Mouse (Mus musculus): Measurements from ENCODE around the gene Zfp618. TPM values are rescaled to one million over a fixed set of nuclear protein-coding genes. Genes with fewer than 3 reads are reported as not detected.
A peak's percentile ranks its signal among the peaks of the same experiment; 100 is the strongest.

Zfp618 gene
- total RNA-seq, 2 experiments from 2014 or later, result 4.6 to 7.0 TPM

DNA sequence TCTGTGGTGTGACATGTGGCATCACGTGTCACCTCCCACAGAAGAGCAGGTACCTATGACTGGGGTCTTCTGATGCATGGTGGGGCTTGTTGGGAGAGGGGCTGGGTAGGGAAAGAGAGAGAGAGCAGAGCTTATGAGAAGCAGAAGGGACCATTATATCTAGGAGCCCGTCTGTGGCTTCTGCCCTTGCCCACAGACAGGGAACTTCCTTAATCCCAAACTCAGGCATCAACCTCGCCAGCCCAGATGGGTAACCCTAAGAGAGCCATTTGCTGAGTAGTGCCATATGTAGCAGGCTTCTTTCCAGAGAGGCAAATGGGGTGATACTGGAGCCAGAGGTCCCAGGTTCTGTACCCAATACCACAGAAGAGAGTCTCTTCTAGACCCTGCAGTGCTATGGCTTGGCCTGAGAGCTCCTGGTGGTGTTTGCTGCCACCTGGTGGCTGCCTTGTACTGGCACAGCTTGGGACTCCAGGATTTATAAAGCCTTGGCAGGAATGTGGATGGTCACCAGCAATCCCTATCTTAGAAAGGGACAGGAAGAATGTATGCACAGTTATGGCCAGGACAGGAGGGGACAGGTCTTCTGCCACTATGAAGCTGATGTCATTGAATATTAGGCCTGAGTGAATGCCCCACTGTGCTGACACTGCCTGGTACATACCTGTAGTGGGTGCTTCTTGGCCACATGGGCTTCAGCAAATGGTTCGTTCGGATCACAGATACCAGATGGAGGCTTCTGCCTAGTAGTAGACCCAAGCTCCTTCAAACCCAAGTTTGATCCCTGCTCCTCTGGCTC is 153.5 kb downstream of the Zfp618 start:
- intact Hi-C loops (cut with DNase I), result loop anchor here (2.0 to 10.0 kb wide), 5 partner anchors 152 to 424 kb away; partner anchors contain the start of gene Zfp618

DNA sequence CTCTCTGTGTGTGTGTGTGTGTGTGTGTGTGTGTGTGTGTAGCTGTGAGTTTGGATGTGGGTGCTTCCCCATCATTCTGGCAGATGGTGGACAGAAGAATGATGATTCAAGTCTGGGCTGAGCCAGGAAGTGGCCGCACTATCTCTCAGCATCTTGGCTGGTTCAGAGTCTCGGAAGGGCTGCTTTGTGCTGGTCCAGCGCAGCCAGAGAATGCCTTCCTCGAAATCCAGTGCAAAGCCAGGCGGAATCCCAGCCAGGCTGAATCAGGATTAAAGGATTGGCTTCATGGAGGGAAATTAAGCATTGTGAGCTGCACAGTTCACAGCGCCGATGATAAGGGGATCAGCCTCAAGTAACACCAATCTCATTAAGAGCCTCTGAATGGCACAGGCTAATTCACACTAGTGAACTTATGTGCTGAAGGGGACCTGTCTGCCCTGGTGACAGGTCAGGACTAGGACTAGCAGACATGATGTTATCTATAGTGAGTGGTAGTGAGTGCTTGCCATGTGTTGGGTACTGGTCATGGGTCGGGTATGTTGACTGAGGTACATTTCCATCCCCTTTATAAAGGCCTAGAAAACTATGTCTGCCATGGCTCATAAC is 159.6 kb downstream of the Zfp618 start:
- DNase-seq (ENCODE audit: low spot score in 2 of 2), result no peak
- intact Hi-C loops (cut with DNase I), result no loop called here

More for the DNA sequence above, 153.5 kb downstream of the Zfp618 start:
- DNase-seq (ENCODE audit: low spot score in 2 of 2), result peak; percentile 71 to 79

DNA sequence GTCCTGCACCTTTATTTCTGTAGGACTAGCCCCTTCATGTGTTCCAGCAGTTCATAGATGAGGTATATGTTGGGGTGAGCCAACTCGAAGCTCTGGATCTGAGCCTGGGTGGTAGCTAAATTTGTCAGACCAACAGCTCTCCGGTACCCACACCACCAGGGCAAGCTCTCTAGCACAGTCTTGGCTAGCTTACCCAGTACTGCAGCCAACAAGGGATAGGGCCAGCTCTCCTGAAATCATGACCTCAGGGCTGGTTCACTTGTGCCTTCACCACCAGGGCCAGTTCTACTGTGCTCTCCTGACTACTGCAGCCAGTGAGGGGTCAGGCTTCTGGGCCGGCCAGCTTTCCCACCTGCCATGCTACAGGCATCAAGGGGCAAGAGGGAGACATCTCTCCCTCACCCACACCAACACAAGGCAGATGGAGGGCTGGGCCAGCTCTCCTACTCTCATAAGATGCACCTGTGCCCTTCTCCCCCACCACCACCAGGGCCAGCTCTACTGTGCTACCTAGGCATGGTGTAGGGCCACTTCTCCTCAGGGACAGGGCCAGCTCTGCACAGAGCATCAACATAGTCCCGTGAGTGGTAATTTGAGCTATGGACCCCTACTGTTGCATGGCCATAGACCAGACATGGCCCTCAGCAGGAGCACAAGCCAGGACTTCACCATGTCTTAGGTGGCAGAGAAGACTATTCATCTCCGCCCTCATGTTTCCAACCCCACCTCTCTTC is 164.7 kb downstream of the Zfp618 start:
- no peak for DNase-seq (ENCODE audit: low spot score in 2 of 2)
- intact Hi-C loops (cut with DNase I), result no loop called here

DNA sequence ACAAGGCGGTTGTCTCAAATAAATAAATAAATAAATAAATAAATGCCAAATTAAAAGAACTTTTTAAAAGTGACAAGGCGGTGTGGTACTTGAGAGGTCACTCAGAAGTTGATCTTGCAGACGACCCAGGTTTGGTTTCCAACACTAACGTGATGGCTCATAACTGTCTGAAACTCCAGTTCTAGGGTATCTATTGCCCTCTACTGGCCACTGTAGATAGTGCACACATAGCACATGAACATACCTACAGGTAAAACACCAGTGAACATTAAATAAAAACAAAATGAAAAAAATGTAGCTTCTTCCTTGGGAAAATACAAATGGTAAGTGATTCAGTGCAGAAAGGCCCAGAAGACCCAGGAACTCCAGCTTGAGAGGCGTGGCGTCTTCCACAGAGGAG is 181.9 kb downstream of the Zfp618 start:
- no peak for DNase-seq (ENCODE audit: low spot score in 2 of 2)
- intact Hi-C loops (cut with DNase I), result no loop called here

DNA sequence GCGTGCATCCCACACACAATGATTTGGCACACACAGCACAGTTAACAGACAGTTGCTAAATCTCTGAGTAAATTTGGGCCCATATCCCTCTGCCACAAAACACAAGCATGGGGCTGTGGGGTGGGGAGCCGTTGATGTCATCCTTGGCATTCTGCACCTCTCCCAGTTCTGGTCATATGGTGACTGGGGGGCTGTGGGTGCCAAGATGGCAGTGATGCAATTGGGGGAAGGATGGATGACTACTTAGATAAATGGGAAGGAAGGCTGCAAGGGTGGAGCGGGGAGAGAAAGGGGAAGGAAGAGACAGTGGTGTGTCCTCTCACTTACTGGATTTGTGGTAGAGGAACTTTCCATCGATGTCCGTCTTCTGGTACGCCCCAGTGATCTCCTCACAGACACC is 185.8 kb downstream of the Zfp618 start:
- intact Hi-C loops (cut with DNase I), result no loop called here
- no peak for DNase-seq (ENCODE audit: low spot score in 2 of 2)

DNA sequence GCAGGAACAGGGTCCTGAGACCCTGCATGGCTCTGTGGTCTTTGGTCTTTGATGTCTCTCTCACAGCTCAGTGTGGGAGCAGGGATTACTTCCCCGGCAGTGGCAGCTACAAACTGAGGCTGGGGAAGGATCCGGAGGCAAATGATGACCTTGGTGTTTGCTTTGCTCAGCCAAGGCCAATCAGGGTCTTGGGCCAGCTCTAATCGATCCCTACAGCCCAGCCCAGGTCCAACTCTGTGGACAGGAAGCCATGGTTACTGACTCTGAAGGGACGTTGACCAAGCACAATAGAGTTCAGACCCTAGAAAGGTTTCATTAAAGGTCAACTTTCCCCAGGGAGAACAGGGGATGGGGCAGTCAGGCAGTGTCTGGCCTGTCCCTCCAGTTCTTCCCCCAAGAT is 188.7 kb downstream of the Zfp618 start:
- intact Hi-C loops (cut with DNase I), result no loop called here
- no peak for DNase-seq (ENCODE audit: low spot score in 2 of 2)

DNA sequence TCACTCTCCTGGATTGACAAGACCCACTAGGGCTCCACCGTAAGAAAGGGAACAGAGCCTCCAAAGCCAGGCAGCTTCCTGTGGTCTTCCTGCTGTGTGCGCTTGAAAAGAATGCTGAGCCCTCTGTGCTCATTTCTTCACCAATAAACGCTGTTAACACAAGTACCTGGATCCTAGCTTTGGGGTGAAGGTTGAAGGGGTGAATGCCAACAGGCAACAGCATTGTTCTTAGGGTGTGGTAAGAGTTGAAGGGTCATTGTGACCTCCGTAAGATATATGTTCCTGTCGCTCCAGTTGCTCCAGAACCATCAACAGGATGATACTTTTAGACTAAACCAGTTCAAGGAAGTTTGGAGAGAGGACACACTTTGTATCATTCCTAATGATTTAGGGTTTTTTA is 189.3 kb downstream of the Zfp618 start, which contains the start of gene Ambp:
Gene Ambp, minus strand, starts transcription at position 101 of the 400 bp plus-strand sequence.
- intact Hi-C loops (cut with DNase I), result loop anchor here (5.0 kb wide), 1 partner anchor 163 kb away; no protein-coding TSS in a partner anchor
- DNase-seq (ENCODE audit: low spot score in 2 of 2), result no peak

DNA sequence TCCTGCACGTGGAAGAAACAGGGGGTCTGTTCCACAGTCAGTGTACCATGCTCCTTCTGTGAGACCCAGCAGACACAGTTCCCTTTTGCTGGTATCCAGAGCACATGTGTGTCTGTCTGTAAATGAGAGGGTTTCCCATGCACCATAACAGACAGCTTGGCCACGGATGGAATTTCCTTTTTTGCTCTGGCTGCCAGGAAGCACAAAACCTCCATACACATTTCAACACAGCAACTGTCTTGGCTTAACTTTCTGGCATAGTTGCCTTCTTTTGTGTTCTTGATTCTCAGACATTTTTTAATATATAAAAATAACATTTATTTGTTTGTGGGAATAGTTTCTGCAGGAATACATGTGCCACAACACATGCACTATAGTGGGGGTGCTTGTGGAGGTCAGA is 190.2 kb downstream of the Zfp618 start:
- DNase-seq (ENCODE audit: low spot score in 2 of 2), result no peak
- intact Hi-C loops (cut with DNase I), result loop anchor here (5.0 kb wide), 1 partner anchor 162 kb away; no protein-coding TSS in a partner anchor

DNA sequence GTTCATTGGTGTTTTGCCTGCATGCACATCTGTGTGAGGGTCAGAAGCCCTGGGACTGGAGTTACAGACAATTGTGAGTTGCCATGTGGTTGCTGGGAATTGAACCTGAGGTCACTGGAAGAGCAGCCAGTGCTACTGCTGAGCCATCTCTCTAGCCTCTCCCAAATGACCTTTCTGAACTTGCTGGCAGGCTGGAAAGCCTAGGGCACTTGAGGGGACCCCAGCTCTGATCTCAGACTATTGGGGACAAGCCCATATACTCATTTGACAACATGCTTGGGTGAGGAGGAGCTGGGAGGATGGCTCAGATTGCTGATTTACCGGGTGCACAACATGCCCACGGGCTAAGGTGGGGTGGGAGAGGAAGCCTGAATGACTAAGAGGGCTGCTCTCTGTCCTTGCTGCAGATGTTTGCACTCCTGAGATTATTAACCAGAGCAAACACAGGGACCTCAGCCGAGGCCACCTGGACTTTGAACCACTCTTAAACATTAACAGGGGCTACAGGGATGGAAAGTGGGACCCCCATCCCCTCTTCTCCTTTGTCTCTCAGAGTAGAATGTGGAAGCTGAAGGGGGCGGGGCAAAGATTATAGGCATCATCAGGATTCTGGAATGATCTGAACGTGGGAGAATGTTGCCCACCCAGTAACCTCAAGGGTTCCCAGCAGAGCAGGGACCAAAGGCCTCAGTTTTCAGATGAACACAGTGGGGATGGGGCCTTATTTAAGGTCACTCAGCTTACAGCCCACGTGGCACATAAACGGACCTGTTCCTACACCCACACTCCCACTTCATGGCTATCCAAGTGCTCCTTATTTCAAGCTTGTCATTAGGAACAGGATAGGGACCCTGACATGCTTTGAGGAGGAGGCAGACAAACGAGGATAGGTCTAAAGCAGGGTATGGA is 191.6 kb downstream of the Zfp618 start:
- no peak for DNase-seq (ENCODE audit: low spot score in 2 of 2)
- intact Hi-C loops (cut with DNase I), result loop anchor here (5.0 kb wide), 1 partner anchor 160 kb away; no protein-coding TSS in a partner anchor

DNA sequence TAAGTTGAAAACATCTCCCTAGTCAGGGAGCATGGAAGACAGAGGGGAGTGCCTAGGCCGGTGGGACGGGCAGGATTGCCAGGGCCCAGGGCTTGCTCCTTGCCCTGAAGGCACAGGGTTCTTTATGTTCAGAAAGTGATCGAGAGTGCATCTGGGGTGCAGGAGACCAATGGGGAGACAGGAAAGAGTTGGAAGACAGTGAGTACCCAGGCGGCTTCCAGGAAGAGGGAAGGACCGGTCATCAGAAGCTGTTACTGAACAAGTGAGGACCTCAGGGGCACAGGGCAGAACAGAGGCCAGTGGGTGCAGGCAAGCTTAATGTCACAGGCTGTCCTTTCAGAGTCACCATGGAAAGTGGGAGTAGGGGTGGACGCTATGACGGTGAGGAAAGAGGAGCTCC is 192.8 kb downstream of the Zfp618 start:
- intact Hi-C loops (cut with DNase I), result loop anchor here (5.0 kb wide), 1 partner anchor 159 kb away; no protein-coding TSS in a partner anchor
- DNase-seq (ENCODE audit: low spot score in 2 of 2), result no peak

DNA sequence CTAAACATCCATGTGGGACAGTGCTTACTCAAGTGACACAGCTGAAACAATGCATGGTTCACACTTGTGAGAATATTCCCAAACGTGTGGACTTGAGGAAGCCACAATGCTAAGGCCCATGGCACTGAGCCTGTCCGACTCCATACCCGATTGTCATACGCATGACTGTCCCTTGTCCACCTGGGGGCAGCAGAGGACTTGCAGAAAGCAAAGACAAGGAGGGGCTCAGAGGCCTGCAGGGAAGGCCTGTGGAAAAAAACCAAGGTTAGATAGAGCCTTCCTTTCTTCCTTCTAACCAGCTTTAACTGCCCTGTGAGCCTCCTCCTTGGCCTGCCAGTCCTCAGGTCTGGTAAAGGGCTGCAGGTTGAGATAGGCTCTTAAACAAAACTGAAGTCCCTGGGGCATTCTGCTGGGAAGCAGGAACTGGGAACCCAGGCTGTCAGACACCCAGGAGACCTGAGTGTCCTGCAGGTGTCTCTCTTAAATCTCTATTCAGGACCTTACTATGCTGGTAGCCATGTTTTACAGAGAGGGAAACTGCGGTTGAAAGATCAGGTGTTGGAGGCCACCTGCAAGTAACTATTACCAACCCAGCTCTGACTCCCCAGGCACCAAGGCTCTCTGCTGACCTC is 193.7 kb downstream of the Zfp618 start:
- intact Hi-C loops (cut with DNase I), result loop anchor here (5.0 kb wide), 1 partner anchor 158 kb away; no protein-coding TSS in a partner anchor
- DNase-seq (ENCODE audit: low spot score in 2 of 2), result peak; percentile 71 to 76

DNA sequence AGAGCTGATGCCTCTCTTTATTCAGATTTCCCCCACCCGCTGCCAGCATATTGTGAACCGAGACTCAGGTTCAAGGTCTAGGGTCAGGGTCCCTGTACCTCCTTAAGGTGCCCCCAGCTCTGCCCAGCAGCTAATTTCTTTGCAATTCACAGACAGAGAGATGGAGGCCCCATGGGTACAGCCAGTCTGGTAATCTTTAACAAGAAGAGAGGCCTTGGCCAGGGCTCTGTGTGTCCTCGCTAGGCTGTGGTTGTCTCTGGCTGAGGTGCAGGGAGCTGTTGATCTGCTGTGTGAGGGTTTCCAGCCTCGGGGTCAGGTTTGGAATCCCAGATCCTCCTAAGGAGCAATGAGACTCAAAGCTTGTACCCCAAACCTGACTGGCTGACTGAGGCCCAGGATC is 200.3 kb downstream of the Zfp618 start:
- intact Hi-C loops (cut with DNase I), result loop anchor here (5.0 kb wide), 1 partner anchor 137 kb away; no protein-coding TSS in a partner anchor
- no peak for DNase-seq (ENCODE audit: low spot score in 2 of 2)

DNA sequence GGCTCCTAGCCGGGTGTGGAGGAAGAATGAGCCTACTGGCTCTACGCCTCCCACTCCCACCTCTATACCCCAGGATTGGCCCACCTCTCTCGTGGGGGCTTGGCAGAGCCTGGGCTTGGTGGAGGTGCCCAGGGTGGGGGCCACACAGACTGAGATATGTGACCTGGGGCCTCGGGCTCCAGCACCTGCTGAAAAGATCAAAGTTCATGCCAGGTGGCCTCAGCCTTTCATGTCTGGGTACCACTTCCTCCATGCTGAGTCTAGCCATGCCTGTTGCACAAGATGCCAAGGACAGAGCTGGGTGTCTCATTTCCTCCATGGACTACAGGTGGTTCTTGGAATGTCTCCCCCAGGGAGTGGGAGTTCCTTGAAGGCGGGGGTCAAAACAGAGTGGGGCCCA is 200.9 kb downstream of the Zfp618 start:
- intact Hi-C loops (cut with DNase I), result loop anchor here (5.0 kb wide), 1 partner anchor 136 kb away; no protein-coding TSS in a partner anchor
- DNase-seq (ENCODE audit: low spot score in 2 of 2), result no peak

DNA sequence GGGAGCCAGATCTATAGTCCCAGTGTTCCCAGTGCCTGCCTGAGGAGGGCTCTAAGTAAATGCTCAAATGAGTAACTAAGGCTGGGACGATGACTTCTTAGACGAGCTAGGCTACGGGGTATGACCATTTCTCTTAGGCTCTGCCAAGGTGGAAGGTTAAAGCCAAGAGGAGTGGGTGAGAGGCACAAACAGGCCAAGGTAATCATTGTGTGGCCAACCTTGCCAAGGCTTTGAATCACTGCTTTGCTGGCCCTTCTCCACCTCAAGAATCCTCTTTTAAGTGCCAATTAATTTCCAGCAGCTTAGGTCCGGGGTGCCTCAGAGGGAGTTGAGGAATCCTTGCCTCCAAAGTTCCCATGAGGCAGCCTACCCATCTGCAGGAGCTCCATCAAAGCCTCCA is 204.7 kb downstream of the Zfp618 start:
- intact Hi-C loops (cut with DNase I), result no loop called here
- no peak for DNase-seq (ENCODE audit: low spot score in 2 of 2)

DNA sequence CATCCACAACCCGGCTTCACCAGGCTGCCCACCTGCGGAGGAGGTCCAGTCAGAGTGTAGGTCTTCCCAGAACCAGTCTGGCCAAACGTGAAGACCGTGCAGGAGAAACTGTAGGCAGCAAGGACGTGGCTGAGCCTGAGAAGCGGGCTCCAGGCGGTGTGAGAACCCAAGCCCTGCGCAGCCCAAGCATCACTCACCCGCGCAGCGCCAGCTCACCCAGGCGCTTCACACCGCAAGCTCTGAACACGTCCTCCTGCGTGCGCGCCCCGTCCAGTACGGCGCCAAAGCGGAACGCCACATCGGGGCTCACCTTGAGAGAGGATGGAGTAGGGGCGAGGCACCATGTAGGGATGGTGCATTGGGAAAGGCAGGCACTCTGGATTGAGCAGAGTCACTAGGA is 205.7 kb downstream of the Zfp618 start:
- intact Hi-C loops (cut with DNase I), result no loop called here
- DNase-seq (ENCODE audit: low spot score in 2 of 2), result no peak

DNA sequence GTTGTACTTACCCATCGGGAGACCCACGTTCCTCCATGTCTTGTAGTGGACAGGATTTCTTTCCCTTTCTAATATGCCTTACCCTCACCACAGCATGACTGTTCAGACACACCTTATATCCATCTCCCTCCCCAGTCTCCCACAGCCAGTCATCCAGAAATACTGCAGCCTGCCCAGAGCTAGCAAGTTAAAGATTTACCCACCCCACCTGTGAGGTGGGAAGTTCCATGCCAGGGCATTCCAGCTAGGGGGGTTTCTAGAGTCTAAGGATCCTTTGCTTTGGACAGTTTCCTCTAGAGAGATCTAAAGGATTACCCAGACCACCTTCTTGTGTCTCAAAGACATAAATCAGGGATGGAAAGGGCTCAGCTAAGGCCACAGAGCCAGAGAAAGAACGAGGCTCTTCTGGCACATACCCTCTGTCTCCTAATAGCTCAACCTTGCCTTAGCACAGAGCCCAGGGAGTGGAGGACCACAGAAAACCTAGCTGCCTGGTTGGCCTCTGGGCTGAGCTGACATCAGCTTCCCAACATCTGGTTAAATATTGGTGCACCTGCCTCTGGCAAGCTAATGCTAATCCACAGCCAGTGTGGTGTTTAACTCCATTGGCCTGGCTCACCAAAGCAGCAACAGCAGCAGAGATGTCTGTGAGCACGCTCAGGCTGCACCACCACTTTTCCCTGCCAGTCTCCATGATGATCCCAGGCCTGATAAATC is 206.8 kb downstream of the Zfp618 start, which contains the start of gene Kif12:
Gene Kif12, minus strand, starts transcription at position 163 of the 717 bp plus-strand sequence.
- intact Hi-C loops (cut with DNase I), result no loop called here
- DNase-seq (ENCODE audit: low spot score in 2 of 2), result no peak

DNA sequence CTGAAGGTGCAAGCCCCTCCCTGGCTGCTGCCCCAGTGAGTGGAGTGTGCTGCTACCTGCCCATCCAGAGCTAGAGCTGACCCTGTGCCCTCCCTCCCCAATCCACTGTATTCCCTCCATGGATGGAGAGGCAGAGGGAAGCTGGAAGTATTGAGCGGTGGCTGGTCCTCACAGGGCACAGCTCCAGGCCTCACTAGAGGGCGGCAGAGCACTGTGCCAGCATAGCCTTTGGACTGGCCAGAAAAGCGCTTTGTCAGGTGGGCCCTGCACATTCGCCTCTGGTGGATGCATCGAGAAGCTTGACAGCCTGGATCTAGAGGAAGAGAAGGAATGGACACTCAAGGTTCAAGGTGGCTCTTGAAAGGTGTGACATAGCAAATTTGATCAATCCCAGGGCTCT is 216.2 kb downstream of the Zfp618 start:
- peak; percentile 52 for DNase-seq (ENCODE audit: low spot score in 2 of 2)
- intact Hi-C loops (cut with DNase I), result loop anchor here (1.0 kb wide), 1 partner anchor 138 kb away; no protein-coding TSS in a partner anchor
